Mouse (Mus musculus): ENCODE data around the gene Gm49333. TPM values are rescaled to one million over a fixed set of nuclear protein-coding genes. Genes with fewer than 3 reads are reported as not detected.

Gene Gm49333
- polyA plus RNA-seq, 1 experiment: not detected

GRCm38 (mm10) chr16:20621991-20622685 is 10.7 kb downstream of the Gm49333 start:
- WGBS: 1% methylated on average over 37 of the region's 37 CpGs
- peaks cover 19% of the 10 kb centered on the region for H3K4me1 ChIP-seq (ENCODE audit: control insufficient read depth, insufficient read depth, low read length)
- TF ChIP-seq CTCF (IDR thresholded peaks at IDR 0.05; ENCODE audit: insufficient read depth, low read depth, low read length) (no peak), POLR2A (IDR thresholded peaks at IDR 0.05; ENCODE audit: insufficient read depth, low read depth, low read length) (no peak)
- H3K27ac ChIP-seq (ENCODE audit: insufficient read depth, low read depth, low read length): peak overlapping the region; percentile 46
- peak overlapping the region; percentile 77 for H3K4me3 ChIP-seq (ENCODE audit: insufficient read depth, low read depth, low read length)

- Histone ChIP-seq H3K4me1 (ENCODE audit: control insufficient read depth, insufficient read depth, low read length) (peaks cover 19% of the 10 kb centered on the region), H3K4me3 (ENCODE audit: insufficient read depth, low read depth, low read length) (no peak overlapping the region), H3K27ac (ENCODE audit: insufficient read depth, low read depth, low read length) (no peak overlapping the region)
- no peak for TF ChIP-seq POLR2A (IDR thresholded peaks at IDR 0.05; ENCODE audit: insufficient read depth, low read depth, low read length)
- TF ChIP-seq CTCF (IDR thresholded peaks at IDR 0.05; ENCODE audit: insufficient read depth, low read depth, low read length): no peak
- 9% methylated on average over 2 of the region's 2 CpGs for WGBS
Observed at GRCm38 (mm10) chr16:20623211-20623610, 11.8 kb downstream of the Gm49333 start.

GRCm38 (mm10) chr16:20628871-20629391 is 17.5 kb downstream of the Gm49333 start:
- H3K4me3 ChIP-seq (ENCODE audit: insufficient read depth, low read depth, low read length): no peak overlapping the region
- peaks cover 13% of the 10 kb centered on the region for H3K4me1 ChIP-seq (ENCODE audit: control insufficient read depth, insufficient read depth, low read length)
- TF ChIP-seq CTCF (IDR thresholded peaks at IDR 0.05; ENCODE audit: insufficient read depth, low read depth, low read length): no peak
- no peak for TF ChIP-seq POLR2A (IDR thresholded peaks at IDR 0.05; ENCODE audit: insufficient read depth, low read depth, low read length)
- WGBS: 60% methylated on average over 11 of the region's 11 CpGs
- no peak overlapping the region for H3K27ac ChIP-seq (ENCODE audit: insufficient read depth, low read depth, low read length)

GRCm38 (mm10) chr16:20629731-20630634 is 18.6 kb downstream of the Gm49333 start, which contains the start of gene Ece2:
Gene Ece2, plus strand, starts transcription at chr16:20629828.
- peak within 1 kb of the TSS; percentile 19 for H3K27ac ChIP-seq (ENCODE audit: insufficient read depth, low read depth, low read length)
- 0 out of 2 replicates have a peak, but pooled peaks have one; percentile 38 for TF ChIP-seq POLR2A (IDR thresholded peaks at IDR 0.05; ENCODE audit: insufficient read depth, low read depth, low read length)
- TF ChIP-seq CTCF (IDR thresholded peaks at IDR 0.05; ENCODE audit: insufficient read depth, low read depth, low read length): no peak
- 4% methylated on average over 54 of the region's 54 CpGs for WGBS
- peaks cover 13% of the 10 kb centered on the region for H3K4me1 ChIP-seq (ENCODE audit: control insufficient read depth, insufficient read depth, low read length)
- peak within 1 kb of the TSS; percentile 89 for H3K4me3 ChIP-seq (ENCODE audit: insufficient read depth, low read depth, low read length)

GRCm38 (mm10) chr16:20637410-20637809 is 26.0 kb downstream of the Gm49333 start:
- peaks cover 5% of the 10 kb centered on the region; the same call in 1 of the 2 replicates for H3K4me1 ChIP-seq (ENCODE audit: control insufficient read depth, insufficient read depth, low read length)
- 86% methylated on average over 8 of the region's 8 CpGs for WGBS
- H3K27ac ChIP-seq (ENCODE audit: insufficient read depth, low read depth, low read length): no peak overlapping the region
- TF ChIP-seq CTCF (IDR thresholded peaks at IDR 0.05; ENCODE audit: insufficient read depth, low read depth, low read length) (no peak), POLR2A (IDR thresholded peaks at IDR 0.05; ENCODE audit: insufficient read depth, low read depth, low read length) (no peak)
- no peak overlapping the region for H3K4me3 ChIP-seq (ENCODE audit: insufficient read depth, low read depth, low read length)

- H3K27ac ChIP-seq (ENCODE audit: insufficient read depth, low read depth, low read length): no peak overlapping the region
- H3K4me1 ChIP-seq (ENCODE audit: control insufficient read depth, insufficient read depth, low read length): peaks cover 5% of the 10 kb centered on the region; the same call in 1 of the 2 replicates
- 24% methylated on average over 8 of the region's 8 CpGs for WGBS
- no peak for TF ChIP-seq POLR2A (IDR thresholded peaks at IDR 0.05; ENCODE audit: insufficient read depth, low read depth, low read length)
- no peak for TF ChIP-seq CTCF (IDR thresholded peaks at IDR 0.05; ENCODE audit: insufficient read depth, low read depth, low read length)
- no peak overlapping the region for H3K4me3 ChIP-seq (ENCODE audit: insufficient read depth, low read depth, low read length)
Observed at GRCm38 (mm10) chr16:20638367-20638766, 27.0 kb downstream of the Gm49333 start.

- TF ChIP-seq POLR2A (IDR thresholded peaks at IDR 0.05; ENCODE audit: insufficient read depth, low read depth, low read length) (no peak), CTCF (IDR thresholded peaks at IDR 0.05; ENCODE audit: insufficient read depth, low read depth, low read length) (peak; percentile 78)
Observed at GRCm38 (mm10) chr16:20642161-20642560, 30.8 kb downstream of the Gm49333 start.

GRCm38 (mm10) chr16:20643911-20644310 is 32.5 kb downstream of the Gm49333 start:
- Histone ChIP-seq H3K4me1 (ENCODE audit: control insufficient read depth, insufficient read depth, low read length) (peaks cover 3% of the 10 kb centered on the region; the same call in 1 of the 2 replicates), H3K4me3 (ENCODE audit: insufficient read depth, low read depth, low read length) (no peak overlapping the region), H3K27ac (ENCODE audit: insufficient read depth, low read depth, low read length) (no peak overlapping the region)
- WGBS: 88% methylated on average over 7 of the region's 7 CpGs
- TF ChIP-seq CTCF (IDR thresholded peaks at IDR 0.05; ENCODE audit: insufficient read depth, low read depth, low read length): no peak
- no peak for TF ChIP-seq POLR2A (IDR thresholded peaks at IDR 0.05; ENCODE audit: insufficient read depth, low read depth, low read length)

More at GRCm38 (mm10) chr16:20642161-20642560, 30.8 kb downstream of the Gm49333 start:
- Histone ChIP-seq H3K4me3 (ENCODE audit: insufficient read depth, low read depth, low read length) (no peak overlapping the region), H3K27ac (ENCODE audit: insufficient read depth, low read depth, low read length) (no peak overlapping the region), H3K4me1 (ENCODE audit: control insufficient read depth, insufficient read depth, low read length) (peaks cover 5% of the 10 kb centered on the region; the same call in 1 of the 2 replicates)
- WGBS: 5% methylated on average over 8 of the region's 8 CpGs
